ENCODE assay signal across 9 mouse cellular contexts in the genomic region with DNA sequence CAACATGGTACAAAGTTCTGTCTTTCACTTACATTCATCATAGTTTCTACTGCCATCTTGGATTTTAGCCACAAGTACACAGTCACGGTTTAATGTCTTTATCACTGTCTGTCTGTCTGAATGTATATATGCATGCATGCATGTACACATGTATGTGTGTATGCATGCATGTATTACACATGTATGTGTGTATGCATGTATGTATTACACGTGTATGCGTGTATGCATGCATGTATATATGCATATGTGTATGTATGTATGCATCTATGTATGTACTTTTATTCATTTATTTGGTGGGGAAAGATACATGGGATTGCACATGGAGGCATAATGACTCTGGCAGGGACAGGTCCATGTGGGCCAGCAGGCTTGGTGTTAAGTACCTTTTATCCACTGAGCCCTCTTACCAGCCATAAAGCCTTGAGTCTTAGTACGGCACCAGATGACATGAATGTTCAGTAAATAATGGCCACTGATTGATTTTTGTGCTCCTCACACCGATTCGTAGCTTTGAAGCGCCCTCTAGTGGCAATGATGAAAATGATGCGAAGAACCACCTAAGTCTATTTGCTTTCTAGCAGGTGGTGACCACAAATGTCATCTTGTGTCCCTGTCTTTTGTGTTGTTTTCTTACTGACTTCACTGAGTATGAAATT. TPM values are rescaled to one million over a fixed set of nuclear protein-coding genes. Genes with fewer than 3 reads are reported as not detected.
A peak's percentile ranks its signal among the peaks of the same experiment; 100 is the strongest.
DNase-seq lines count a peak whose midpoint lies in the region; ATAC-seq lines count a peak whose summit lies in the region.
"Had no signal": no experiment of that assay in that cellular context is flagged by ENCODE, and none has a peak within 500 bp of the region (broad histone marks: within the 10 kb centered on the region; RNA-seq: fewer than 3 reads in every experiment).

No protein-coding gene starts in this region.

- DNase-seq in heart, adult 11 months, result peak; percentile 82
- DNase-seq in heart, postnatal 25 days (ENCODE audit: low spot score), result no peak
- DNase-seq in c-Kit-negative CD71-positive TER-119-positive erythroid progenitor cells, embryonic 14.5 days (ENCODE audit: low read depth, low spot score), result peak; percentile 47
- DNase-seq in forebrain, embryonic 11.5 days (ENCODE audit: low spot score), result peak; percentile 71
- peak; percentile 24 to 72 for DNase-seq in layer of hippocampus, adult 8-10 months (ENCODE audit: low spot score in 2 of 2)
- DNase-seq in lung, postnatal 36 days, result peak; percentile 78
- DNase-seq in right cerebral cortex, postnatal 14 days, result peak; percentile 46

- H3K27me3 ChIP-seq in forebrain, embryonic 11.5 days (ENCODE audit: control insufficient read depth, insufficient read depth, low read length), result no peaks in the 10 kb centered on the region
- H3K27me3 ChIP-seq in hindbrain, embryonic 13.5 days, result no peaks in the 10 kb centered on the region

- H3K27ac ChIP-seq in forebrain, embryonic 11.5 days (ENCODE audit: low read depth, low read length), result no peak overlapping the region
- no peak overlapping the region for H3K27ac ChIP-seq in hindbrain, embryonic 13.5 days
- H3K27ac ChIP-seq: macrophage had no signal

- H3K4me2 ChIP-seq in forebrain, embryonic 11.5 days (ENCODE audit: low read depth, low read length, severe bottlenecking), result no peak overlapping the region
- peak overlapping the region; percentile 32; the same call in 1 of the 2 replicates for H3K4me2 ChIP-seq in hindbrain, embryonic 13.5 days

- intact Hi-C loops in heart, postnatal 25 days (cut with DNase I), result loop anchor here (1.0 kb wide), 2 partner anchors 159 to 183 kb away; no protein-coding TSS in a partner anchor

- no peaks in the 10 kb centered on the region for H3K4me1 ChIP-seq in forebrain, embryonic 11.5 days (replicated peaks; ENCODE audit: control insufficient read depth, insufficient read depth, low read length)
- H3K4me1 ChIP-seq in hindbrain, embryonic 13.5 days (replicated peaks), result 0 out of 2 replicates have a peak, but pooled peaks cover 4% of the 10 kb centered on the region

- H3K4me3 ChIP-seq in forebrain, embryonic 11.5 days (ENCODE audit: low read depth, low read length), result no peak overlapping the region
- no peak overlapping the region for H3K4me3 ChIP-seq in hindbrain, embryonic 13.5 days

- no peaks in the 10 kb centered on the region for H3K36me3 ChIP-seq in forebrain, embryonic 11.5 days (ENCODE audit: control insufficient read depth, insufficient read depth, low read length)
- H3K36me3 ChIP-seq in hindbrain, embryonic 13.5 days, result no peaks in the 10 kb centered on the region

- H3K9ac ChIP-seq in forebrain, embryonic 11.5 days (ENCODE audit: low read length), result no peak overlapping the region
- H3K9ac ChIP-seq in hindbrain, embryonic 13.5 days, result no peak overlapping the region

- no peaks in the 10 kb centered on the region; the same call in 1 of the 2 replicates for H3K9me3 ChIP-seq in forebrain, embryonic 11.5 days (ENCODE audit: control insufficient read depth, low read length)
- H3K9me3 ChIP-seq in hindbrain, embryonic 13.5 days, result peaks cover 1% of the 10 kb centered on the region; the same call in 1 of the 2 replicates

- peak; percentile 67 for ATAC-seq in forebrain, embryonic 11.5 days (replicated peaks; ENCODE audit: low FRiP score)
- peak; percentile 57; the same call in 1 of the 2 replicates for ATAC-seq in hindbrain, embryonic 13.5 days (ENCODE audit: low FRiP score)

- WGBS in forebrain, embryonic 11.5 days, result 14% methylated on average over 8 of the region's 8 CpGs
- 12% methylated on average over 8 of the region's 8 CpGs for WGBS in hindbrain, embryonic 13.5 days

RNA-seq across cellular contexts. Expression of a gene that starts 10.1 kb away (rescaled TPM):
- total RNA-seq in heart, postnatal 25 days (2021), result 10 to 100 TPM; 83.1 to 93.2 TPM
- 433 and 467 TPM in 2 replicates for polyA plus RNA-seq in forebrain, embryonic 11.5 days (2014; fragmentation: Nextera tagmentation; extraction: Ambion mirVana)
- polyA plus RNA-seq in hindbrain, embryonic 13.5 days (2015; fragmentation: Nextera tagmentation; extraction: Ambion mirVana), result 283 and 310 TPM in 2 replicates
- 10 to 100 TPM; 37.1 to 57.5 (median 47.8) TPM for total RNA-seq in layer of hippocampus, adult 8-10 months (2022)

RNA-seq across cellular contexts. Expression of a gene that starts 21.5 kb away (rescaled TPM):
- 10 to 100 TPM; 22.4 to 23.6 TPM for total RNA-seq in heart, postnatal 25 days (2021)
- 94.1 and 101 TPM in 2 replicates for polyA plus RNA-seq in forebrain, embryonic 11.5 days (2014; fragmentation: Nextera tagmentation; extraction: Ambion mirVana)
- polyA plus RNA-seq in hindbrain, embryonic 13.5 days (2015; fragmentation: Nextera tagmentation; extraction: Ambion mirVana), result 68.0 and 69.6 TPM in 2 replicates
- total RNA-seq in layer of hippocampus, adult 8-10 months (2022), result 10 to 100 TPM; 39.1 to 47.5 (median 43.6) TPM

RNA-seq across cellular contexts. Expression of a gene that starts 49.8 kb away (rescaled TPM):
- total RNA-seq in heart, postnatal 25 days (2021), result 1 to 10 TPM; 6.2 to 7.6 TPM
- polyA plus RNA-seq in forebrain, embryonic 11.5 days (2014; fragmentation: Nextera tagmentation; extraction: Ambion mirVana), result 4.4 and 4.5 TPM in 2 replicates
- polyA plus RNA-seq in hindbrain, embryonic 13.5 days (2015; fragmentation: Nextera tagmentation; extraction: Ambion mirVana), result 1.6 and 2.3 TPM in 2 replicates
- total RNA-seq in layer of hippocampus, adult 8-10 months (2022), result 10 to 100 TPM; 22.1 to 32.6 (median 23.6) TPM
